8 mouse cellular contexts compared by ENCODE assay signal in the genomic region with DNA sequence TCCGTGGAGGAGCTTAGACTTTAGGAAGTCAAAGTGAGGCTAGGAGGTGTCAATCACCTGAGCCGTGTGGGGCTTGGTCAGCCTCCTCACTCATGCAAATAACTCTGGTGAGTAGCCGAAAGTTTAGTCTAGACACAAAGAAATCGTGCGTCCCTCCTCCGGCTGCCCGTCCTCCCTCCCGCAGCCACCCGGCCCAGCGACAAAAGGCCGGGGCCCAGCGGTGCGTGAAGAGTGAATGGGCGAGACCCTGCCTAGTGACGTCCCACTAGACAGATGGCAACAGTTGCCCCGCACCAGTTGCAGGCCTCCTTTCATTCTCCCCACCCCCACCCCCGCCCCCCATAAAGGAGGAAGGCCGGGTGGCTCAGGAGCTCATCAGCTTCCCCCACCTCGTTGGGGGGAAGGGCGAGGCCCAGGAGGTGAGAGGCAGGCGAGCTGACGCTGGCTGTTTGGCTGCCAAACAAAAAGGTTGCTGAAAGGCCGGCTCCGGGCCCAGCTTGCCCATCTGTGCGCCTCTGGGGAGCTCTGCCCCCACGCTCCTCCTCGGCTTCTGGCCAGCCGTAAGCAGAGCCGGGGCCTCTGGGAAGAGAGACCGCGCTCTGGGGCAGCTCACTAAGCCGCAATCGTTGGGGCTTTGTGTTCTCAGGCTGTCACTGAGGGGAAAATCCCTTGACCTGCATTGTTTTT. TPM values are rescaled to one million over a fixed set of nuclear protein-coding genes. Genes with fewer than 3 reads are reported as not detected.
DNase-seq lines count a peak whose midpoint lies in the region; ATAC-seq and TF ChIP-seq lines count a peak whose summit lies in the region.

No protein-coding gene starts in this region.

- H3K9ac ChIP-seq in heart, embryonic 13.5 days: peak overlapping the region; percentile 77
- H3K9ac ChIP-seq in kidney, embryonic 16.5 days (replicated peaks; ENCODE audit: low read length): peak overlapping the region; percentile 73
- peak overlapping the region; percentile 66 for H3K9ac ChIP-seq in liver, postnatal 0 days (replicated peaks)
- H3K9ac ChIP-seq in neural tube, embryonic 13.5 days: peak overlapping the region; percentile 61

- no peak for TF ChIP-seq EP300 in liver, postnatal 0 days (IDR thresholded peaks at IDR 0.05; ENCODE audit: low read depth)

- H3K4me2 ChIP-seq in heart, embryonic 13.5 days: peak overlapping the region; percentile 91
- H3K4me2 ChIP-seq in kidney, embryonic 16.5 days (replicated peaks; ENCODE audit: low read depth, low read length): peak overlapping the region; percentile 50
- peak overlapping the region; percentile 58 for H3K4me2 ChIP-seq in liver, postnatal 0 days (ENCODE audit: low read depth, low read length)
- H3K4me2 ChIP-seq in neural tube, embryonic 13.5 days: peak overlapping the region; percentile 77

- no peaks in the 10 kb centered on the region for H3K9me3 ChIP-seq in heart, embryonic 13.5 days
- H3K9me3 ChIP-seq in kidney, embryonic 16.5 days (ENCODE audit: low read length): no peaks in the 10 kb centered on the region
- H3K9me3 ChIP-seq in liver, postnatal 0 days (ENCODE audit: low read length): no peaks in the 10 kb centered on the region
- no peaks in the 10 kb centered on the region for H3K9me3 ChIP-seq in neural tube, embryonic 13.5 days

- no peaks in the 10 kb centered on the region for H3K36me3 ChIP-seq in heart, embryonic 13.5 days
- H3K36me3 ChIP-seq in kidney, embryonic 16.5 days (ENCODE audit: insufficient read depth, low read length): no peaks in the 10 kb centered on the region
- no peaks in the 10 kb centered on the region for H3K36me3 ChIP-seq in liver, postnatal 0 days (replicated peaks; ENCODE audit: insufficient read depth, low read length)
- no peaks in the 10 kb centered on the region for H3K36me3 ChIP-seq in neural tube, embryonic 13.5 days
- H3K36me3 ChIP-seq in testis, adult 2 months (ENCODE audit: control insufficient read depth, insufficient read depth, low read length): no peaks in the 10 kb centered on the region

- peak overlapping the region; percentile 100 for H3K27ac ChIP-seq in heart, embryonic 13.5 days (replicated peaks)
- H3K27ac ChIP-seq in kidney, embryonic 16.5 days (ENCODE audit: low read length): peak overlapping the region; percentile 96
- peak overlapping the region; percentile 96 for H3K27ac ChIP-seq in liver, postnatal 0 days (ENCODE audit: low read depth)
- peak overlapping the region; percentile 97 for H3K27ac ChIP-seq in neural tube, embryonic 13.5 days (replicated peaks)
- peak overlapping the region; percentile 29 for H3K27ac ChIP-seq in testis, adult 2 months (ENCODE audit: control insufficient read depth, insufficient read depth, low read depth, low read length)

- TF ChIP-seq POLR2A in testis, adult 2 months (IDR thresholded peaks at IDR 0.05; ENCODE audit: control insufficient read depth, low read depth, low read length): no peak

- DNase-seq in heart, adult 11 months: peak; percentile 98
- no peak for DNase-seq in heart, adult 8-10 months (ENCODE audit: low spot score)
- DNase-seq in embryo, embryonic 9.5 days (ENCODE audit: extremely low spot score): peak; percentile 88
- DNase-seq in liver, postnatal 0 days: peak; percentile 79

- peak overlapping the region; percentile 35 for H3K4me3 ChIP-seq in heart, embryonic 13.5 days
- peak overlapping the region; percentile 18 for H3K4me3 ChIP-seq in kidney, embryonic 16.5 days (ENCODE audit: low read length)
- peak overlapping the region; percentile 19 for H3K4me3 ChIP-seq in liver, postnatal 0 days (ENCODE audit: low read depth, low read length)
- peak overlapping the region; percentile 11; the same call in 1 of the 2 replicates for H3K4me3 ChIP-seq in neural tube, embryonic 13.5 days
- peak overlapping the region; percentile 42 for H3K4me3 ChIP-seq in testis, adult 2 months (ENCODE audit: control insufficient read depth, low read depth, low read length)

- 5% methylated on average over 33 of the region's 33 CpGs for WGBS in heart, embryonic 13.5 days
- WGBS in kidney, embryonic 16.5 days: 3% methylated on average over 33 of the region's 33 CpGs
- WGBS in liver, postnatal 0 days (ENCODE audit: insufficient replicate concordance): 5% methylated on average over 33 of the region's 33 CpGs
- 1% methylated on average over 33 of the region's 33 CpGs for WGBS in neural tube, embryonic 13.5 days

- peaks cover under 1% of the 10 kb centered on the region; the same call in 1 of the 2 replicates for H3K27me3 ChIP-seq in heart, embryonic 13.5 days (replicated peaks)
- no peaks in the 10 kb centered on the region for H3K27me3 ChIP-seq in kidney, embryonic 16.5 days (ENCODE audit: insufficient read depth, low read length)
- 0 out of 2 replicates have a peak, but pooled peaks cover 2% of the 10 kb centered on the region for H3K27me3 ChIP-seq in liver, postnatal 0 days (ENCODE audit: insufficient read depth, low read length)
- H3K27me3 ChIP-seq in neural tube, embryonic 13.5 days: no peaks in the 10 kb centered on the region
- no peaks in the 10 kb centered on the region for H3K27me3 ChIP-seq in testis, adult 2 months (ENCODE audit: control insufficient read depth, insufficient read depth, low read length)

- ATAC-seq in heart, embryonic 13.5 days (ENCODE audit: extremely low read depth, insufficient number of reproducible peaks, low FRiP score, low TSS enrichment): no peak
- ATAC-seq in kidney, embryonic 16.5 days (ENCODE audit: low FRiP score, low TSS enrichment): peak; percentile 49
- ATAC-seq in liver, postnatal 0 days: no peak
- ATAC-seq in neural tube, embryonic 13.5 days (ENCODE audit: low read depth): peak; percentile 76

- H3K4me1 ChIP-seq in heart, embryonic 13.5 days: peaks cover 74% of the 10 kb centered on the region
- peaks cover 86% of the 10 kb centered on the region for H3K4me1 ChIP-seq in kidney, embryonic 16.5 days (ENCODE audit: insufficient read depth, low read length)
- H3K4me1 ChIP-seq in liver, postnatal 0 days (ENCODE audit: insufficient read depth): peaks cover 84% of the 10 kb centered on the region
- peaks cover 83% of the 10 kb centered on the region for H3K4me1 ChIP-seq in neural tube, embryonic 13.5 days (replicated peaks)
- H3K4me1 ChIP-seq in testis, adult 2 months (ENCODE audit: control insufficient read depth, insufficient read depth, low read length): peaks cover 28% of the 10 kb centered on the region

- no peak for TF ChIP-seq CTCF in liver, postnatal 0 days (IDR thresholded peaks at IDR 0.05; ENCODE audit: low read depth)
- no peak for TF ChIP-seq CTCF in testis, adult 2 months (IDR thresholded peaks at IDR 0.05; ENCODE audit: control insufficient read depth, insufficient read depth, insufficient replicate concordance, low read depth, low read length)

RNA-seq across cellular contexts. Expression of gene Btg2, which starts 15.7 kb away (rescaled TPM):
- 10 to 100 TPM; 18.3 to 35.3 (median 28.0) TPM for total RNA-seq in heart, adult 8-10 months (2022)
- polyA plus RNA-seq in heart, embryonic 13.5 days (2015; fragmentation: Nextera tagmentation; extraction: Ambion mirVana): 33.1 and 37.0 TPM in 2 replicates
- 36.2 and 38.2 TPM in 2 replicates for polyA plus RNA-seq in kidney, embryonic 16.5 days (2015; fragmentation: Nextera tagmentation; extraction: Ambion mirVana)
- polyA plus RNA-seq in liver, postnatal 0 days (2015; fragmentation: Nextera tagmentation; extraction: Ambion mirVana): 60.1 and 62.6 TPM in 2 replicates
- polyA plus RNA-seq in neural tube, embryonic 13.5 days (2015; fragmentation: Nextera tagmentation; extraction: Ambion mirVana): 49.0 and 55.3 TPM in 2 replicates
- polyA plus RNA-seq in testis, adult 2 months (2012; rRNA removed): 2.9 and 4.1 TPM in 2 replicates

RNA-seq across cellular contexts. Expression of gene Fmod, which starts 26.2 kb away (rescaled TPM):
- total RNA-seq in heart, adult 8-10 months (2022): 10 to 100 TPM in 1 of 4 experiments, 1 to 10 TPM in 3; 5.9 to 14.1 (median 8.2) TPM
- 22.8 and 26.3 TPM in 2 replicates for polyA plus RNA-seq in heart, embryonic 13.5 days (2015; fragmentation: Nextera tagmentation; extraction: Ambion mirVana)
- polyA plus RNA-seq in kidney, embryonic 16.5 days (2015; fragmentation: Nextera tagmentation; extraction: Ambion mirVana): 12.5 and 17.1 TPM in 2 replicates
- polyA plus RNA-seq in liver, postnatal 0 days (2015; fragmentation: Nextera tagmentation; extraction: Ambion mirVana): 1.6 TPM in 2 replicates
- 11.1 and 14.9 TPM in 2 replicates for polyA plus RNA-seq in neural tube, embryonic 13.5 days (2015; fragmentation: Nextera tagmentation; extraction: Ambion mirVana)
- polyA plus RNA-seq in testis, adult 2 months (2012; rRNA removed): 3.6 and 5.1 TPM in 2 replicates

RNA-seq across cellular contexts. Expression of gene Chit1, which starts 47.8 kb away (rescaled TPM):
- total RNA-seq in heart, adult 8-10 months (2022): not detected
- 0.59 and 0.75 TPM in 2 replicates for polyA plus RNA-seq in heart, embryonic 13.5 days (2015; fragmentation: Nextera tagmentation; extraction: Ambion mirVana)
- polyA plus RNA-seq in kidney, embryonic 16.5 days (2015; fragmentation: Nextera tagmentation; extraction: Ambion mirVana): 0.17 and 0.21 TPM in 2 replicates
- polyA plus RNA-seq in liver, postnatal 0 days (2015; fragmentation: Nextera tagmentation; extraction: Ambion mirVana): 0.26 TPM in 2 replicates
- polyA plus RNA-seq in neural tube, embryonic 13.5 days (2015; fragmentation: Nextera tagmentation; extraction: Ambion mirVana): 0.45 and 0.81 TPM in 2 replicates
- 8.7 and 10.4 TPM in 2 replicates for polyA plus RNA-seq in testis, adult 2 months (2012; rRNA removed)

Comparison
In these comparisons a context has a peak if more than half of its experiments do, and no peak if none do; other contexts are left out.
1. ATAC-seq: peak in kidney, embryonic 16.5 days (single experiment) and neural tube, embryonic 13.5 days (single experiment); none in heart, embryonic 13.5 days (single experiment) and liver, postnatal 0 days (single experiment).
2. H3K27ac ChIP-seq: peak in every context shown above with its lines; median percentile 100 in heart, embryonic 13.5 days; 97 in neural tube, embryonic 13.5 days; 96 in kidney, embryonic 16.5 days; 96 in liver, postnatal 0 days; 29 in testis, adult 2 months.
3. Peak in every context shown above with its lines, with median percentiles within 50 percentile points of each other: H3K4me2 ChIP-seq, H3K4me3 ChIP-seq and H3K9ac ChIP-seq.